Mouse (Mus musculus): ENCODE results near the gene Cdh12.

GRCm38 (mm10) chr15:21375871-21376270 lies 926.8 kb downstream of the Cdh12 start:
- no peak for TF ChIP-seq CTCF (IDR thresholded peaks at IDR 0.05; ENCODE audit: control insufficient read depth, insufficient read depth, insufficient replicate concordance, low read depth, low read length)
- no peak for TF ChIP-seq POLR2A (IDR thresholded peaks at IDR 0.05; ENCODE audit: control insufficient read depth, low read depth, low read length)
